Mouse (Mus musculus) cerebellum, adult 8-10 months (tissue): ENCODE data around the gene Elovl7.

Experiments used
- DNase-seq: peaks from one replicate; pipeline ENCODE4 v3.0.0; 2022

Elovl7 gene

GRCm38 (mm10) chr13:108304680-108305079, 90.5 kb downstream of the Elovl7 start:
- no peak for DNase-seq

GRCm38 (mm10) chr13:108315702-108316486, 101.7 kb downstream of the Elovl7 start, which contains the start of gene Depdc1b:
Gene Depdc1b (plus strand): TSS chr13:108316332.
- DNase-seq = peak; percentile 89

GRCm38 (mm10) chr13:108316487-108316903, 102.3 kb downstream of the Elovl7 start:
- DNase-seq = no peak

- no peak for DNase-seq
Observed at GRCm38 (mm10) chr13:108317414-108317813, 103.2 kb downstream of the Elovl7 start.

GRCm38 (mm10) chr13:108319028-108319427, 104.8 kb downstream of the Elovl7 start:
- DNase-seq = no peak

- DNase-seq = no peak
Observed at GRCm38 (mm10) chr13:108320216-108320615, 106.0 kb downstream of the Elovl7 start.

- DNase-seq = no peak
Observed at GRCm38 (mm10) chr13:108322466-108322865, 108.3 kb downstream of the Elovl7 start.

- DNase-seq = no peak
Observed at GRCm38 (mm10) chr13:108323317-108323716, 109.1 kb downstream of the Elovl7 start.

GRCm38 (mm10) chr13:108323866-108324829, 109.9 kb downstream of the Elovl7 start:
- no peak for DNase-seq

- DNase-seq = no peak
Observed at GRCm38 (mm10) chr13:108325871-108326270, 111.7 kb downstream of the Elovl7 start.

- no peak for DNase-seq
Observed at GRCm38 (mm10) chr13:108326351-108326750, 112.1 kb downstream of the Elovl7 start.

GRCm38 (mm10) chr13:108327047-108327446, 112.8 kb downstream of the Elovl7 start:
- no peak for DNase-seq

- no peak for DNase-seq
Observed at GRCm38 (mm10) chr13:108328406-108329180, 114.4 kb downstream of the Elovl7 start.

- DNase-seq = no peak
Observed at GRCm38 (mm10) chr13:108329693-108330092, 115.5 kb downstream of the Elovl7 start.
